Mouse (Mus musculus) naive thymus-derived CD4-positive, alpha-beta T cell, adult 2 months (primary cell): Measurements from ENCODE around the gene Mrpl24.

Experiments used
- DNase-seq: peaks from one replicate; pipeline ENCODE4 v3.0.0-alpha.2; 2011; ENCODE audit warnings: low read depth

Mrpl24 gene

DNA sequence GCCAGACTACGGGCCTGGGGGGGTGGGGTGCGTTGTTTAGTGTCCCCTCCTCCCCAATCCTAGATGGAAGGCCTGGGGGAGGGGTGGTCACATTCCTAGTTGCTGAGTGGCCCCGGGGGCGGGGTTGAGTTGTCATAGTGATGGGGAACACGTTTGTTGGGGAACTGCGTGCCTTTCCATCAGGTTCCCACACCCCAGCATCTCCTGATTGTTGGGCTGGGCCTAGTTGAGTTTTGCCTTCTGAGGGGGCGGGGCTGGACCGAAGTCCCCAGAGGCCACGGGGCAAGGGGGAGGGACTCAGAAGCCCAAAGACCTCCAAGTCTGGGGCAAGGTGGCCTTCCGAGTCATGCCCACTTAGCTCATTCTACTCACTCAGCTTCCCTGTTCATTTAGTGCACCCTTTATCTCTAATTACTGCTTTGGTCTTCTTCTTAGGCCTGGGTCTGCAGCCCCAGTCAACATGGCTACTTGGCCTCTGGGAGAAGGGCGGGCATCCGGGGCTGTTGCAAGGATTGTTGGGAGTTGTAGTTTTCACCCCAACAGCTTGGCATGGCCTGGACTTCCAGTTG lies 8.6 kb upstream of the Mrpl24 start:
- peak; percentile 43 for DNase-seq

DNA sequence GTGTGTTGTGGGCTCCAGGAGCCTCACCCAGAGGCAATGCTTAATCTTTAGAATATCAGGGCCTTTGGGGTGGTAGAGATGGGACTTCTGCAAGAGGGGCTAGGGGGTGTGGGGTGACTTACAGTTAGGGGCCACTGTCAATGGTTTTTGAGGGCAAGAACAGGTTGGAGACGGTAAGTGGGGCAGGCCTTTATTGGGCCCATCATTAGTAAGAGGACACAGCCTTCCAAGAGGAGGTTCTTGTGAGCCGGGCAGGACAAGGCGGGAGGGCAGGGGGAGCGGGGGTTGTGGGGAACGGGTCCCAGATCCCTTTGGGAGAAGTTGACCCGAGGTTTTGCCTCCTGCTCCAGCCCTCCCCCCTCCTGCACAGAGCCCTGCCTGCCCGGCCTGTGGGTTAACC lies 5.8 kb upstream of the Mrpl24 start:
- no peak for DNase-seq

DNA sequence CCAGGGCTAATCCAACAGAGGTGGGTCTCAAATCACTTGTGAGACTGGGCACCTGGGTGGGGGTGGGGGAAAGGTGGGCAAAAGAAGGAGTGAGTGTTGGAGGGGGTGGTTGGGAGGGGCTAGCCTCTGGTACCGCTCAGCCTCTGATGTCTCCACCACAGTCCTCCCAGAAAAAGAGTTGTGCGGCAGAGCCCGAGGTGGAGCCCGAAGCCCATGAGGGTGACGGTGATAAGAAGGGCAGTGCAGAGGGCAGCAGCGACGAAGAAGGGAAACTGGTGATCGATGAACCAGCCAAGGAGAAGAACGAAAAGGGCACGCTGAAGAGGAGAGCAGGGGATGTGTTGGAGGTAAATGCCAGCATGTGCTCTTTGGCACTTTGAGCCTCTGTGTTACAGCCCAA lies 5.4 kb upstream of the Mrpl24 start:
- DNase-seq = no peak

DNA sequence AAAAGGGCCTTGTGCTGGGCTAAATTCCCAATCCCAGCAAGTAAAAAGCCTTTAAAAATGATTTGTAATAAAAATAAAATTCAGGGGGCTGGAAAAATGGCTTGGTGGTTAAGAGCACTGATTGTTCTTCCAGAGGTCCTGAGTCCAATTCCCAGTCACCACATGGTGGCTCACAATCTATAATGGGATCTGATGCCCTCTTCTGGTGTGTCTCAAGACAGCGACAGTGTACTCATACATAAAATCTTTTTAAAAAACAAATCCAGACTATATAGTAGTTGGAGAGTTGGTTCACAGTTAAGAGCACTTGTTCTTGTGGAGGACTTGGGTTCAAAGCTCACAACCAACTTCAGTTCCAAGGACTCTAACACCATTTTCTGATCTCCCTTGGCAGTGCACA lies 2.3 kb upstream of the Mrpl24 start:
- DNase-seq = no peak

DNA sequence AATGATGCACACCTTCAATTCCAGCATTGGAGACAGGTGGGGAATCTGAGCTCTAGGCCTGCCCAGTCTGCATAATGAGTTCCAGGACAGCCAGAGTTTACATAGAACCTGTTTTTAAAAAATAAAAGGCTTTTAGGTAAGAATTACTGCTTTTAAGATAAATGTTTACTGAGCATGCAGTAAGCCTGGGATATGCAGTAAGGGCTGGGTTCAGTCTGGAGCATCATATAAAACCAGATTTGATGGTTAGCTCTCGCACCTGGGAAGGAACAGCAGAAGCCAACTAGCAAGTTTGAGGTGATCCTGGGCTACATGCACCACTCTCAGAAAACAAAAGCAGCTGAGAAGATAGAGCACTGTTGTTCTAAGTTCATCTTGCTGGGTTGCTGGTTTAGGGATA lies 755 bp upstream of the Mrpl24 start:
- no peak for DNase-seq

DNA sequence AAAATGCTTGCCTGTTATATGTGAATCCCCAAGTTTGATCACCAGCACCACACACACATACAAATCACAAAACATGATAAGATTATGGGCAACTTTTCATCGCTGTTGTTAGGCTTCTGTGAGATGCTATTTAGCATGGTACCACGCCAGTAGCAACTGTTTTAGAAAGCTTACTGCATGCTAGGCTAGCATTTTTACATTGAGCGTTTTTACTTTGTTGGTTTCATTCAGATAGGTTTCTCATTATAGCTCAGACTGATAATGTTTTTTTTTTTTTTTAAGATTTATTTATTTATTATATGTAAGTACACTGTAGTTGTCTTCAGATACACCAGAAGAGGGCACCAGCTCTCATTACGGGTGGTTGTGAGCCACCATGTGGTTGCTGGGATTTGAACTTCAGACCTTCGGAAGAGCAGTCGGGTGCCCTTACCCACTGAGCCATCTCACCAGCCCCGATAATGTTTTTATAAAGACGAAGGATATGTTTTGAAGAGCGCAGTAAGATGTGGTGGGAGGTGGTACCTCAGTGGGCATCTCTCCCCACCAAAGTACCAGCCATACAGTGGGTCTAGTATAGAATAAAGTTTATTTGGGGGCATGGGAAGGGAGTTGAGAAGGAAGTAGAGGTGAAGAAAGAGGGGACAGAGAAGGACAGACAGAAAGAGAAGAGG lies 1.1 kb downstream of the Mrpl24 start:
- DNase-seq = no peak

DNA sequence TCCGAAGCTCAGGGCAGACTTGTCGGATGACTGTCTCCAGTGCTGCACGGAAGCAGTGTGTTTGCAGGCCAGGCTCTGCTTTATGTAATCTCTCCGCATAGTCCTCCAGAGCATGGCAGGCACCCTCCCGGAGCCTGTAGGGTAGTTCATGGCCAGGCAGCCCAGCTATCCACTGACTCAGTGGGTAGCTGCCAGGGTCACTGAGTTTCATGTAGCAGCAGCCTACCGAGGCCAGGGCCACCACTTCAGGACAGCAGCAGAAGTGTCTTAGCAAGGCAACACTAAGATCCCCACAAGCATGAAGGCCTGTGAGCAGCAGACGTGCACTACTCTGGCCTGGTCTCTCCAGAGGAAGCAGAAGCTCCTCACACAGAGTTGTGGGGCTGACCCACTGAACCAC lies 5.7 kb downstream of the Mrpl24 start:
- DNase-seq = no peak

DNA sequence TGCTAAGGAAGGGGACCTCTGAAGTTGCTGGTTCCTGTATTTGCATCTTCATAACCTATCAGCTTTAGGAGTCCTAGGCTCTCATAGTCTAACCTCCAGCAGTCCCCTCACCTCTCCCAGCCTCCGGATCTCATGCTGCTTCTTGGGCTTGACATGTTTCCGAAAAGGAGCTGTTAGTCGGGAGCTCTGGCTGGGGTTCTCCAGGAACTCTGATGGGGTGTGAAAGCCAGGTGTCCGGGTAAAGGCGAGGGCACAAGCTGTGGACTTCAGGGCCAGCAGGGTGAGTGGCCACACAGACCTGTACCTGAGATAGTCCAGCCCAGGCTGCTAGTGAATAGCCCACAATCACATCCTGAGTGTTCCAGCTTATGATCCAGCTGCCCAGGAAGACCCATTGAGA lies 8.1 kb downstream of the Mrpl24 start:
- DNase-seq = no peak

DNA sequence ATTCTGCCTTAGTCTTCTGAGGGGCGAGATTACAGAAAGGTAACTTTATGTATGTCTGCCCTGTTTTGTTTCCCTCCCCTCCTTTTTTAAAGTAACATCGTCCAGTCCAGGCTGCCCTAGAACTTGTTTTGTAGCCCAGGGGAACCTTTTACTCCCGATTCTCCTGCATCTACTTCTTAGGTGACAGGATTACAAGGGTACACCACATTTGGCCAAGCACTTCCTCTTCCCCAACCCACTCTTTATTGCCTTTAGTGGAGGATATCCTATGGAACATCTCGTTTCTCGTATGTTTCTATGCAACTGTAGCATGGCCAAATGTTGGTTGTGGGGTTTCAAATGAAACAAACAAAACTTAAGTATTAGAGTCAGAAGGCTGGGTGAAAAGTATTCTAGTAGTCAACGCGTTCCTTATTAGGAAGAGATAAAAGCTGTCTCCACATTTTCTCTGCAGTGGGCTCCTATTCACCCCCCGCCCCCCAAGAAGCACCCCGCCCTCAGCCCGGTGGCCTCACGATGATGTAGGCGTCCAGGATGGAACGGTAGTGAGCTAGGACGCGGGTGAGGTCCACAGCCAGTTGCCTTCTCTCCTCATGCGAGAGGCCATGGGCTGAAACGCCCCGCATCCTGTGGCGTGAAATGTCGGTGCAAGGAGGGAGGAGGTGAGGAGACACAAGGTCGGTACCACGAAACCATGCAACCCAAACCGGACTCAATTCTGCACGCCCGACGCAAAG lies 10.2 kb downstream of the Mrpl24 start:
- DNase-seq = no peak

DNA sequence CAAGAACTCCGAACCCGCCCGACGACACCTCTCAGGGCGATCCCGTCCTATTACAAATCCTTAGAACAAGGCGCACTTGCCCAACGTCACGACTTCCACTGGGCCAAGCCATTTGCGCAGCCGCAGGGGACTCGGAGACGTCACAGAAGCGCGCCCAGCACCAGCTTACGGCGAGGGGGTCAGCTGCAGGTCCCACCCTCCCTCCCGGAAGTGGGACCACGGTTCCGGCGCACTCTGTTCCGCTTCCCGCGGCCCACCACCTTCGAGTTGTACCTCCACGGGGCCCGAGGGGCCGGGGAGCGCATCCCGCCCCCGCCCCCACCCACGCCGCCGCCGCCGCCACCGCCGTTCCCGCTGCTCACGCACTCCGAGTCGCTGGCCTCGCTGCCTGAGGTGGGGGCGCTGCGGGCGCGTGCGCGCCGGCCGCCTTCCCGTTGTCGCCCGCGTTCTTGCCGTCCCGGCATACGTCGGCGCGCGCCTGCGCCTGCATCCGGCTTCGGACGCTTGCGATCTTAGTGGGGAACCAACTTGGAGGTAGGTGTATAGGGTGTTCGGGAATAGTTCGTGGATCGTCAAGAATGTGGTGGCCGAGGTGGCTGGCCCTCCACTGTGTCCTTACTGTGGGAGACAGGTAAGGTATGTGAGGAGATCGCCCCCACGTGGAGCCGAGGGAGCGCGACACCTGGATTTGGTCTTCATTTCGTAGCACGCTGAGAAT lies 10.9 kb downstream of the Mrpl24 start, which contains the start of the genes Isg20l2 and Rrnad1:
Gene Isg20l2 (plus strand): TSS at position 237 of the 718 bp plus-strand sequence.
Gene Rrnad1 (minus strand): TSS at position 640 of the 718 bp plus-strand sequence.
- peak; percentile 96 for DNase-seq

DNA sequence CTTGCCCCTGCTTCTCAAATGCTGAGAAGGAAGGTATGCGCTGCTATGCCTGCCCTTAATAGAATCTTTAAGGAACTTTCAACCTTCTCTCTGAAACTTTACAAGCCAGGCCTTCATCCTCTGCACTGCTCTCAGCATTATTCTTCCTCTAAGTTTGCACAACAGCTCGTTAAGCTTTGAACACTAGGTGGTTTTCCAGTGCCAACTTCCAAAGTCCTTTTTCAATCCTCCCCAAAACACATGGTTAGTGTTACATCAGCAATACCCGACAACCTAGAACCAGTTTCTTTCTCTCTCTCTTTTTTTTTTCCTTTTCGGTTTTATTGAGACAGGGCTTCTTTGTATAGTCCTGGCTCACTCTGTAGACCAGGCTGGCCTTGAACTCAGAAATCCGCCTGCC lies 14.7 kb downstream of the Mrpl24 start:
- no peak for DNase-seq

DNA sequence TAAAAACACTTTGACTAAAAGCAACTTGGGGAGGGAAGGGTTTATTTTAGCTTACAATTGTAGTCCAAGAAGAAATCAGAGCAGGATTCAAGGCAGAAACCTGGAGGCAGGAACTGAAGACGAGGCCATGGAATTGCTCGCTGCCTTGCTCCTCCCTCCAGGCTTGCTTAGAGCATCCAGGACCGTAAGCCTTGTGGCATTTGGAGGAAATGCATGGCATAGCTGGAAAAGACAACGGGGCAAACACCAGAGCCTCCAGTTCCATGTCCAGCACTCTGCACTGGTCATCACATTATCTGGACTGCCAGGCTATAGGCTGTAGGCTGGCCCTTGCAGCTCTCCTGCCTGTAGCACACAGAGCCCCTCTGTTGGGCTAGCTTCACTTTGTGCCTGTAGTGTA lies 15.2 kb downstream of the Mrpl24 start:
- no peak for DNase-seq

DNA sequence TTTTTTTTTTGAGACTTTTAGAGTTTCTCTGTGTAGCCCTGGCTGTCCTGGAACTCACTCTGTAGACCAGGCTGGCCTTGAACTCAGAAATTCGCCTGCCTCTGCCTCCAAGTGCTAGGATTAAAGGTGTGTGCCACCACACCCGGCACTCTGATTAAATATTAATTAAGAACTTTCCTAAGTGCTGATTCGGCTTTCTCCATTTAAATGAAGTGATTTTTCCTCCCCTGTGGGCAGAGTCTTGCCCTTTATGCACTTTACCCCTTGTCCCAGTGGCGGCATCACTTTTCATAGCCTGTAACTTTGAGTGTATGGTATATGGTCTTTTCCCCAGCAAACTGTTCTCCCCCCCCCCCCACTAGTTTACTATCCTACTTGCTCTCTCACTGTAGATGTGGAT lies 15.9 kb downstream of the Mrpl24 start:
- no peak for DNase-seq

DNA sequence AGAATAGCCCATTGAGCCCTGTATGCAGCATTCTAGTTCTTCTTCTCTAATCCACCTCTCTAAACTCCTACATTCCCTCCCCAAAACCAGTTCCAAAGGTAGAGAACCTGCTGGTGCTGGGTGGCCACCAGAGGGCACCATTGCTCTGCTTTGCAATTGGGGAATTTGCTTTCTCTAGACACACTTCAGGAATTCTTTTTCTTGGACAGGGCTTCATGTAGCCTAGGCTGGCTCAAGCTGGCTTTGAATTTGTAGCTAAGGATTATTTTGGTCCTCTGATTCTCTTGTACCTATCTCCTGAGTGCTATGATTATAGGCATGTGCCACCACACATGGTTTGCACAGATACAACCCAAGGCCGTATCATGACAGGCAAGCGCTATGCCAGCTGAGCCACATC lies 16.5 kb downstream of the Mrpl24 start:
- peak; percentile 74 for DNase-seq

DNA sequence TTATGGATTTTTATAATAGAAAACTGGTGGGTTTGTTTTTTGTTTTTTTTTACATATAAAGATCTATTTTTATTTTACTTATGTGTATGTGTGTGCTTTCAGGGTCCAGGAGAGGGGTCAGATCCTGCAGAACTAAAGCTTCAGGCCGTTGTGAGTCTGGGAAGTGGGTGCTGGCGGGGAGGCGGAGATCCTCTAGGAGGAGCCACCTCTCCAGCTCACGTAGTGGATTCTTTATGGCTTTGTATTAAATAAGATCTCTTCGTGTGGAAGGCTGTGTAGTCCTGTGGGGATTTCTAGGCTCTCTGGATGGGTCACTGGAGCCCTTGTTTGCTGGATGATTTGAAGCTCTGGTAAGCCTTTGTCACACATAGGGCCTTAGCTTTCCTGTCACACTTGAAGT lies 21.3 kb downstream of the Mrpl24 start:
- DNase-seq = no peak

DNA sequence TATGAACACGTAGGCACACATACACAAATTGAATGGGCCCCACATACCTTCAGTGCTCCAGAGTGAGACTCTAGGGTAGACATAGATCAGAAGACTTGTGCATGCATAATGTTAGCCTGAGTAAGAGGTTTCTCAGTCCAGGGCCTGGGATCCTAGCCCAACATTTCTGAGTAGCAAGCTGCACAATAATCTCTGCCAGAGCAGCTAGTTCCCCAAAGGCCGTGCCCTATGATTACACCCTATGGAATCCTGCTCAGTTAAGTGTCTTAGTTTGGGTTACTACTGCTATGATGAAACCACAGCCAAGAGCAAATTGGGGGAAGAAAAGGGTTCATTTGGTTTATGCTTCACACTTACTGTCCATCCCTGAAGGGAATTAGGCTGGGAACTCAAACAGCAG lies 23.2 kb downstream of the Mrpl24 start:
- DNase-seq = no peak

DNA sequence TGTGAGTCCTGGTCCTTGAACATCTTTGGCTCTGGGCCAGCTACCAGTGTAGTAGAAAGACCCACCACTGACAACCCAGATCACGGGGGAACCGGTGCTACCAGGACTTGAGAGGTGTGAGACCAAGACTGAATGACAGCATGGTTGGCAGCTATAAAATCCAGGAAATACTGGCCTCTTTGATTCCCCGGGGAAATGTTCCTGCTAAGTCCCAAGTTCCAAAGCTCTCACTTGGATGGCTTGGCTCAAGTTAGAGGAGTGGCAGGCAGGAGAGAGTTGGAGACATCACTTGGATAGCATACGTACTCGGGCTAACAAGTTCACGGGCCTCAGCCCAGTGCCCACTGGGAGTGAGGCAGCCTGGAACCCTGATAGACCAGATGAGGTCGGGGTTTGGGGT lies 24.3 kb downstream of the Mrpl24 start:
- no peak for DNase-seq

DNA sequence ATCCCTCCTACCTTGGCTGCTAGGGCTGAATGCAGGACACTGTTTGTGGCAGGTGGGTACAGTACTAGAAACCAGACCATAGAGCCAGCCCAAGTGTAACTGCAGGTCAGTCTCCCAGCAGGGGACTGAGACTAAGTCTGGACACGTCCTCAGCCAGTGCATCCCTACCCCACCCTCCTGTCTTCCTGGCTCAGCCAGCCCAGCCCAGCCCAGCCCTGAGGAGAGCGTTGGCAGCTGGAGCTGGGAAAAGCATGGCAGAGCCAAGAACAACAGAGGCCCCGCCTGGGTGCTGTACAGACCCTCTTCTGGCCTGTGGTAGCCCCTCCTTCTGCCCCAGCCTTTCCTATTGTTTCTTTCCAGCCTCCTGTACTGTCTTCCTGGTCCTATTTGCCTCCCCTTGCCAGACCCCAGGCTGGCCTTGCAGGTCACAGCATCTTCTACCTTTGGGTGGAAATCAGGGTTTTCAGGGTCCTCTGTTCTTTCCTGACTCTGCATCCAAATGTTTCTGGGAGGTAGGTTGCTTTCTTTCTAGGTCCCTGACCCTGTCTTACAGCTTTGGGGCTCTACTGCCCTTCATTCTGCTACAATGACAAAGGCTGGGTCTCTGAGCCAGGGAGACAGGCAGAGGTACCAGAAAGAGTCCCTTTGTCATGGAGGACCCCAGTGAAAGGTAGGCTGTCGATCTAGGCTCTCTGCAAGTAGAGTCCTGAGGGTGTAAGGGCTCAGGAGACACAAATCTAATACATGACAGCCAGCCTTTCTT lies 25.7 kb downstream of the Mrpl24 start:
- no peak for DNase-seq

DNA sequence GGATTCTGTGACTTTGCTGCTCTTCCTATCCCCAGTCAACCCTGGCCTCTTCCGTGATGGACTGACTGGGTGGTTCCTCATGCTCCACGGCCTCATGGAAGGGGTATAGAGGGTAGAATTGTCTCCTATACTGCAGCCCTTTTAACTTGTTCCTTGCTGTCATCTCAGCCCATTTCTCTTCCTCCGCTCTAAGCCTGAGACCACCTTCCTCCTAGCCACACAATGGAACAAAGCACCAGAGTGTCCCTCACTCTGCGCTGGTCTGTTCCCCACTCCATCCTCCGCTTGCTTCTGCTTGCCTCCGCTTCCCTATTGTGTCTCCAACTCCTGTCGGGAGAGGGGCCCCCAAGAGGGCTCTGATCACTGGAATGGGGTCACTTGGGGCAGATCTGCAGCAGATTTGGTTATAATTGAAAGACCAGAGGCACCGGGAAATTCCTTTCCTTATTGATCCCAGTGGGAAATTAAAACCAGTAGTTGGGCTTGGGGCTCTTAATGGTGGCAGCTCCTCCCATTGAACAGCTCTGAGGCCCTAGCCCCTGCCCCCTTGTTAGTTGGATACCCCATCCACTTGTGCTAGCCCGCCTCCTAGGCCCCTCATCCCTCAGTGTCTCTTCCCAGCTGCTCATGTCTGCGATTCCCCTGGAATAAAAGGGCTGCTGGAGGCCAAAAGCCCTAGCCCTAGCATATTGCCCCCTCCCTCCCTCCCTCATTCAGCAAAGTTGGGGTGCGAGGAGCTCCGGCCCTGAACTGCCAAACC lies 26.7 kb downstream of the Mrpl24 start:
- no peak for DNase-seq

DNA sequence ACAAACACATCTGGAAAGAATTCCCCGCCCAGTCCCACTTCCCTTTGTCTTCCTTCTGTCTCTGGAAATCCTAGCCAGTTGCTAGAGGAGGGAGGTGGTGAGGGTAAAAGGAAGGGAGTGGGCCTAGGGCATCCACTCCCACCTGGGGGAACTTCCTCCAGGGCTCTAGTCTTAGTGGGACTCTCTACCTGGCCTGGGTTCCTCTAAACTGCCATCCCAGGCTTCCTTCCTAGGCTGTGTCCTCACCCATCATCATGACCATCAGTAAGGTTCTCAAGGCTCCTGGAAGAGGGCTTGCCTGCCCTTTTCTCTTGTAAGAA lies 27.2 kb downstream of the Mrpl24 start:
- DNase-seq = no peak

DNA sequence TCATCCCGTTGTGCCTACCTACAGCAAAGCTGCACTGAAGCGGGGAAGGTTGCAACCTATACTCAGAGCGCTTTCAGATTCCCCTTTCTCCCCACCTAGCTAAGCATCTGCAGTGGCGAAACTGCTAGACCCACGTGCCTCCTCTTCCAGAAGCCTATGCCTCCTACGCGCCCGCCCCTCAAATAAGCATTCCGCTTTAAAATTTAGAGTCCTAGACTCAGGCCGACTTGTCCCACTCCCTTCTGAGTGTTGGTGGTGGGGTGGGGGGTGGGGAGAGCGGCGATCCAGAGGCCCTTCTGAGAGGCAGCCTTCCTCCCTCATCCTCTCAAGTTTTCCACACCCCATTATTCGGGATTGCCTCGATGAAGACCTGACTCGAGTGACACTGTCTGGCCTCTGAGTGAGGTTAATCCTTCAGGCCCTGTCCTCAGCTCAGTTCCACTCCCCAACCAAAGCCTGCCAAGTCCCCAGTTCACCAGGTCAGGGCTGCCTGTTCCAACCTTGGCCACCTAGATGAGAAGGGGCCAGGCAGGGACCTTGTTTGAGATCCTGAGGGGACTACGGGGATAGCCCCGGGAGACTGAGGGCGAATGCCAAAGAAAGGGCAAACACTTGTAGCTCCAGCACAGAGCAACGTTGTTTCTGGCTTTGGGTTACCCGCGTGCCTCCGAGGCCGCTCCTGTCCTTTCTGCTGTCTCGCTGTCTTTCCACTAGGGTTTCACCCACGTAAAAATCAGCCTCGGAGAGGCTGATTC lies 27.9 kb downstream of the Mrpl24 start:
- peak; percentile 38 for DNase-seq
